Mouse (Mus musculus): ENCODE results near the gene Cd101.

The Cd101 gene

DNA sequence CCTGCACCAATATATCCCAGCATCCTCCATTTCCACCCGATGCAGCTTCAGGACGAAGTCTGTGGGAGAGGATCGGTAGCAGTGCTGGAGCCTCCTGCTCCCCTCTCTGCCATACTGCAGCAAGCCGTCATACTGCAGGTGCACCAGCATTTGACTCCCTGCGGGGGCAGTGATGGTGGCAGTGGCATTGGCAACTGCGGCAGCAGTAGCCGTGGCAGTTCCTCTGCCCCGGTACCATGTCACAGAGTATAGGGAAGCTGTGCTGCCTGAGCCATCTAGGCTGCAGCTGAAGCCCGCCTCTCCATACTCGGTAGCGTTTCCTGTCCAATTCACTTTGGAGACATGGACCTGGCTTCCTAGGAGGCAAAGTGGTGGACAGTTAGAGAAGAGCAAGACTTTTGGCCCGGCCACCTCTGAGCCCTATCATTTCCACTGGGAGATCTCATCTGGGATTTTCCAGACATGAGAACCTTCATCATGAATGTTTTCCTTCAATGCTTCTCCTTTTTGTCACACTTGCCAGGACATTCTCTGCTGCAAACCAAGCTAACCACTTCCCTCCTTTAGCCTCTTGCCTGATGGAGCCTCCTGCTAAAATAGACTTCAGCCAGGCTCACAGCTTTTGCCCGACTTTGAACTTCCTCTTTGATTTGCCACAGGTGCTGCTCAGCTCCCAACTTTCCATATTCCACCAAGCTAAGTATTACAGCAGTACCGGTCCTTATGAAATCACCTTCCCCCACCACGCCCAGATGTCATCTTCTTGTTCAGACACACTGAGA lies 25.6 kb downstream of the Cd101 start:
- DNase-seq (ENCODE audit: low spot score): no peak

DNA sequence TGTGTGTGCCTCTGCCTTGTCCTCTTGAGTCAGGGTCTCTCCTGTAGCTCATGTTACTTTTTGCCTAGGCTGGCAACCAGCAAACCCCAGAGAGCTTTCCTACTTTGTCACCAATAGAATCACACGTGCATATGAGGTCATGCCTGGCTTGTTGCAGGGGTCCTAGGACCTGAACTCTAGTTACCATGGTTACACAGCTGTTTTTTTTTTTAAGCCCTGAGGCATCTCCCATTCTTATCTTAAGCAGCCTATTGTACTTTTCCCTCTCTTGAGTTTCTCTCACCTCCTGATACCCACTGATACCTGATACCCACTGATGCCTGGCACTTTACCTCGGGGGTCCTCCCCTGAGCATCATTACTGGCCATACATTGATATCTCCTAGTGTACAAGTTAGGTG lies 29.6 kb downstream of the Cd101 start:
- DNase-seq (ENCODE audit: low spot score): no peak

DNA sequence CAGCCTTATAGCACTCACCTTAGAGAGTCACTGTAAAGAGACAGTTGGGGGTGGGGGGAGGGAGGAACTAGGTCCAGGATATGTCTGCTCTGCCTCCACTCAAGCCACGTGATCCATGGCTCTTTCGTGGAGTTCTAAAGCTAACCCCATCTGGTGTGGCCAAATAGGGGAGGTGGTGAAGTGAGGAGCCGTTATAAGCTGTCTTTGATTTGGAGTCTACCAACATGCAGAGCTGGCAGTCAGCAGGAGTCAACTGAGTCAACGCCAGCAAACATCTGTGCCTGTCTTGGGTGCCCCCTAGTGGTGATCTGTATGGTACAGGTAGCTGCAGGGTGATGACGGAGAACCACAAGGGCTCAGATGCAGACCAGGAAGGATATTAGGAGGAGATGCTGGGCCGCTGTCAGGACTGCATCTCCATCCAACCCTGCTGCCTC lies 30.4 kb downstream of the Cd101 start:
- peak; percentile 76 for DNase-seq (ENCODE audit: low spot score)

DNA sequence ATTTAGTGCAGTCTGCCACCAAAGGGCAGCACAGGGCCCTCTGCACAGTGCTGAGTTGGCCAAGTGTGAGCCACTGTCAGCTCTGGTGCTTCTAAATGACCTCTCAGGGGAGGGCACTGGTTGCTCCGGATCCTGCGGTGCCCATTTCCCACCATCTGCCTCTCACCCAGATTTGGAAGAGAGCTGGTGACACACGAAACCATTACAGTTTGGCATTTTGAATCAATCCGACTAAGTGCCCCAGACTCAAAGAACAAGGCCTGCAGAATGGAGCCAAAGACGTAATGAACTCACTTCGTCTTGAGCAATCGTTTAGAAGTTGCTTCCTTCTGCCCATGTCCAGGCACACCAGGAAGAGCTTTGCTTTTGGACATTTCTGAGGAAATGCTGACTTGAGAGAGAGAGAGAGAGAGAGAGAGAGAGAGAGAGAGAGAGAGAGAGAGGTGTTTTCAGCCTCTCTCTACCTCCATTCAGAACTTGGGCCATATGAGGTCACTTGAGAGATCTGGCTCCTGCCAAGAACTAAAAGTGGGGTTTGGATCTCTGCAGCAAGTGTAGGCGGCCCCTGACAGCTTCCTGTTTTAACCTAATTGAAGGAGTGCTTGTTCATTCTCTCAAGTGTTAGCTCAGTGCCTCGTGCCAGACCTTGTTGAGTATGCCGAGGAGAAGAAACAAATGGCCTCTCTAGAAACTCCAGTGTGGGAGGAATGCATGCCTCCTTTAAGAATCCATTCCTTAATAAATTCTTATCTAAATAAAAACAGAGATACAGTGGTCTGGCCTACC lies 31.4 kb downstream of the Cd101 start:
- DNase-seq (ENCODE audit: low spot score): no peak

DNA sequence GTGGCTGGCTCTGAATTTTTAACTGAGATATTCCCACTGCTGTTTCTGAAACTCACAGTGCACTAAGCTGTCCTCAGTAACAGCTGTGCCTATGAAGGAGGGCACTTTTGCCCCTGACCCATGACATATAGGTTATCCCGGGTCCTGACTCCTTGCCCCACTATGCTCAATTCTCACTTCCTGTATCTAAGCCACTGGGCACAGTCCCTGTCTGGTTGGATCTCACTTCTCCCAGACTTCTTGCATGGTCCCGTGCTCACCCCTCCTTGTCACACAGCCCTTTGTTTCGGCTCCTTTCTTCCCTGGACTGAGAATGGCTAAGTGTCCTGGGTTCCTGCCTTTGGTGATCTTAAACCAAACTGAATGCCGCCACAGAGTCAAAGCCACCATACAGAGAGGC lies 35.1 kb downstream of the Cd101 start:
- no peak for DNase-seq (ENCODE audit: low spot score)

DNA sequence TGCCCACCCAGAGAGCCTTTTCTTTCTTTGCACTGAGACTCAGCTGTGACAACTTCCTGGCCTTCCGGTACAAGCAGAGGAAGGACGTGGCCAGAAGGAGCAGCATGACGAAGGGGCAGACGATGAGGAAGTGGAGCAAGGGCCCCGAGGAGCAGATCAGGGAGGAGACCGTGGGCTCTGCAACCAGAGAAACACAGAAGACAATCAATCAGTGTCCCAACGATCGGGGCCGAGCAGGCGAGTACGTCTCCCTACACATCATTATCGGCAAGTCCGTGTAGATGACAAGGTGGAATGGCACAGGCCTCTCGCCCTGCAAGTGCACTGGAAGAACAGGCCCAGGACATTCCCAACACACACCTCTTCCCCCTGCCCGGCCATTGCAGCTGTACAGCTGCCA lies 35.6 kb downstream of the Cd101 start:
- DNase-seq (ENCODE audit: low spot score): no peak

DNA sequence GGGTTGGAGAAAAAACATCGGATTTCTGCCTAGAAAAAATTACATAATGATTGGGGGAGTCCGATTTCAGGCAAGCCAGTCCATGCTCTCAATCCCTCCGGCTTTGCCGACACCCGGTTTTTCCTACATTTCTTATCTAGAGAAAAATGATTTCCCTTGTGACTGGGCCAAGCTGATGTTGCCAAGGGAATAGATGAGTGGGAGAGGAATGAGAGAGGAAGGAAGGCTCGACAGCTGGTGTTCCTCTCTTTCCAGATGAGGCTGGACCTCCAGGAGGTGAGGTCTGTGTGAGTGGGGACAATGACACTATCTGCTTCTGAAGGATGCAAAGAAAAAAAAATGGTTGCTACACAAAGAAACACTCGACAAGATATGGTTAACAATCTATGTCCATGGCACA lies 36.2 kb downstream of the Cd101 start:
- DNase-seq (ENCODE audit: low spot score): no peak

DNA sequence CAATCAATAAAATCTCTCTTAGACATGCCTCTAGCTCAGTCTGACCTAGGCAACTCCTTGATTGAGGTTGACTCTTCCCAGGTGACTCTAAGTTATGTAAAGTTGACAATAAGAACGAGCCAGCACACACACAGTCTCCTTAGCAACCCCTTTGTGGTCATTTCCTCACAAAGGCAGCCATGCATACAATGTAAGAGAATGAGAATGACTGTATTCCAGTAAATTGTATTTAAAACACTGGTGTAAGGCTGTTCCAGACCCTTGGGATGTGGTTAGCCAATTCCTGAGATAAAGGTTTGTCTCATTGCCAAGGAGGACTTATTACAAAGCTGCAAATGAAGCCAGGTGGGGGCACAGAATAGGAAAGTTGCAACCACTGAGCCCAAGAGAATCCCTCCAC lies 39.1 kb downstream of the Cd101 start:
- DNase-seq (ENCODE audit: low spot score): no peak

DNA sequence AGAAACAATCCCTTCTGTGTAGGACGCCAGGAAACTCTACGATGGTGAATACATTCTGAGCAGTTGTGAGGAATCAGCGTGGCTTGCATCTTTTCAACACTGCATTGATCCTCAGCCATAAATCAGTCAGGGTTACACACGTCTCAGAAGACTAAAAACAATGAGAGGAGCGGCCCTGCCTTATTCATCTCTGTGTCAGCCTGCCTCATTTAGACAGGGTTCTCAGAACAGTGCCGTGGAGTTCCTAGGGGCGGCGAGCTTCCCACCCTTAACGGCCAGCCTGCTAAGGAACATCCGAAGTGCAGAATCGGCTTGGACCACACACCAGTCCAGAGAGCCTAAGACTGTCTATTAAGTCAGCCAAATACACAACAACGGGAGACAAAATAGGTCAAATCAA lies 39.9 kb downstream of the Cd101 start:
- DNase-seq (ENCODE audit: low spot score): no peak

DNA sequence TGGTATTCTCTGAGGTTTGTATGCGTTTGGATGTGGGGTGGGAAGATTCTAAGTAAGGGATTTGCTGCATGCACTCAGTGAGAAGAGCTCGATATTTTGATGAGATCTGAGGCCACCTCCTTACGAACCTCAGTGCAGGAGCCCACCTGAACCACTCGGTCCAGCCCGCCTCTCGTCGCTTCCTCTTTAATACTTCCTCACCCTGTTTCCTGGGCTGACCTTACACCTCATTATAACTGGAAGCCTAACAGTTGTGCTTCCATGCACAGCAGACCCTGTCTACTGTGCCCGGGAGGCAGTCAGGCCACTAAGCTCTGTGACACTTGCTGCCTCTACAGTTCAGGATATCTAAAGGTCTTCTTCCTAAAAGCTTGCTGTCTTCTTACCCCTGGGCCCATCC lies 50.1 kb downstream of the Cd101 start:
- DNase-seq (ENCODE audit: low spot score): no peak

DNA sequence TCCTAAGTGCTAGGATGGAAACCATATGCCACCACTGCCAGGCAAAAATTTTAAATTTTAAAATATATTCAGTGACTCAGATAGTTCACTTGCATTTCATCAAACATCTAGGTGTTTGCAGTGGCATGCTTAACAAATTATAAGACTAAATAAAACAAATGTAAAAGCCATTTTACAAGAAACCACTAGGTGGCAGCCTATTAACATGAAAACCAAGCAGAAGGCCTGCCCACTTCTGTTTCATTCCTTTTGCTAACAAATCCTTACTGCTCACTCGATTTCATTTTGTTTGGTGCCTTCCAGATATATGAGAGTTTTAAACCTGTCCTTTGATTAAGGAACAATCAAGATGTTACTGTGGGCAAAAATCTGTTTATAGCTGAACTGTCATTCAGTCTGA lies 55.5 kb downstream of the Cd101 start:
- no peak for DNase-seq (ENCODE audit: low spot score)

DNA sequence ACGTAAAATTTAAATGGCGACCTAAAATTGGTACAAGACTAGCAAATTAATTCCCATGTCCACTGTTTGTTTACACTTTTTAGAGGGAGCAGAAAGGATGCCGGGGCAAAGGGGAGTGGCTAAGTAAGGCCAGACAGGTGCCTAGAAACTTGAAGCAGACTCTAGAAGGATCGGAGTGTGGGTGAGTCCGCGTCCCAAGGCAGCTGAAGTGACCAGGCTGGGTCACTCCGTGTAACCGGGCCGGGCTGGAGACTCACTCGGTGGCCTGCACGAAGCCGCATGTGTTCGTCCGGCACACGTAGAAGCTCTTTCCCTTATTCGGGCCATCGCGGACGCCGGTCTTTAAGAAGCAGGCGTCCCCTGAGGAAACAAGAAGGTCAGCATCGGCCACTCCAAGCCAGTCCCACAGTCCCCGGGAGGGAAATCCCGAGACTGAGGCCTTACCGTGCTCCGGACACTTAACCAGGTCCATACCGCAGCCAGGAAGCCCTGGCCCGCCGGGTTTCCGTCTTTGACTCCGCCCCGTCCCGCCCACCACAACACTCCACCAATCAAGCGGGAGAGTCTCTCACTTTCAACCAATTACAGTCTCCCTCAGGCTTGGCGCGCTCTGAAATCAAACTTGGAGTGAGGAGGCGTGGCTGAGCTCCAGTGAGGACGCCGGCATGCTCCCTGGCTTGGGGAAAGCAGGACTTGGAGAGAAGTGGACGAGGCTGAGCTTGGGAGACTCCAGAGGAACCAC lies 60.0 kb downstream of the Cd101 start, which contains the start of gene Ttf2:
Gene Ttf2 (minus strand): TSS at position 488 of the 742 bp plus-strand sequence.
- peak; percentile 93 for DNase-seq (ENCODE audit: low spot score)

DNA sequence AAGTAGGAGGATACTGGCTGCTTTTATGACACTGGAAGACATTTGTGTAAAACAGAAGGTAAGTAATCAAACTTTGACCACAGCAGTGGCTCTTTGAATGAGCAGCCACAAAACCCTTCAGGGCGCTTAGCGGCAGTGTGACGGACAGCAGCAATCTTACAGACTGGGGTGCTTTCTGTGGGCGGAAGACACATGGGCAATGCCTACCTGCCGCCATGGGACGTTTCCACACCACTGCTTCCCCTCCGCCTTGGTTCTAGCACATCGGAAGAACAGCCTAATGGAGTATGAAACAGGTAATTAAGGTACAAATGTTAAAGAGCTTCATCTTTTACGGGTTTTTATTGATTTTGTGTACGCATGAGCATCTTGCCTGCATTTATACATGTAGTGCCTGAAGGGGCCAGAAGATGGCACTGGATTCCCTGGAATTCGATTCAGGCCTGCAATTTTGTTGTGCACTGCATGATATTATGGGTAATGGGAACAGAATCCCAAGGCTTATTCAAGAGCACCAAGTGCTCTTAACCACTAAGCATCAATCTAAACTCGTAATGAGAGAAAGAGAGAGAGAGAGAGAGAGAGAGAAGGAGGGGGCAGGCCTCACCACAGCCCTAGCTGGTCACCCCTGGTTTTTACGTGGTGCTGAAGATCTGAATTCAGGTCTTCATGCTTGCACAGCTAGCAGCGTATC lies 65.4 kb downstream of the Cd101 start:
- DNase-seq (ENCODE audit: low spot score): peak; percentile 29

DNA sequence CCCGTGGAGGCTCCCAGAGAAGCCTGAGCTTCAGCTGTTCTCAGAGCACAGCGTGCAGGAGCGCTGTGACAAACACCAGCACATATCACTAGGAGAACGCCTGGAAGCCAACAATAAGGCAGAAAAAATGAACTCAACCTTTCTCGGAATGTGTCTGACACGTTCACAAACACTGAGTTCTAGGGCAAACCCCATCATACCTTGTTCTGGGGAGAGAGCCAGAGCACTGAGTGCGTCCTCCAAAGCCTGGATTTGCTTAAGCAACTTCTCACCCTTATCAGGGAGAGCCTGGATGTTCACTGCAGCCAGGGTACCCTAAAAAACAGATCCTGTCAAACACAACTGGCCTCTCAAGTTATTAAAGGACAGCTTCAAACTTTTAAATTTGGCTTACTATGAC lies 67.9 kb downstream of the Cd101 start:
- DNase-seq (ENCODE audit: low spot score): no peak

DNA sequence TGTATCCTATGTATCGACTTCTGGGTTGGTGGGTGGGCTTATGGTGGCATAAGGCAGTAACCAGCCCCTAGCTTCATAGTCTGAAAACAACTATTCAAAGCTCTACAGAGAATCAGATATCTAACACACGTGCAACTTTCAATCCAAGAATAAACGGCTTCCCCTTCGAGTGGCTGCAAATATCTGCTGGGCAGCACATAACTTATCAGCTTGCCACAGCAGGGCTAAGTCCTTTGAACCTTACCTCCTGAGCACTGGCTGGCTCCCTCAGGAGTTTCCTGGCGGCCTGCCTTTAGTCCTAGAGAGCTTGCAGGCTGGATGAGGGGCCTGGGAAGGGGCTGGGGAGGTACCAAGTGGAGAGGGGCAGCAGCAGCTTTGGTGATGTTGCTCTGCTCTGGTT lies 68.3 kb downstream of the Cd101 start:
- no peak for DNase-seq (ENCODE audit: low spot score)

DNA sequence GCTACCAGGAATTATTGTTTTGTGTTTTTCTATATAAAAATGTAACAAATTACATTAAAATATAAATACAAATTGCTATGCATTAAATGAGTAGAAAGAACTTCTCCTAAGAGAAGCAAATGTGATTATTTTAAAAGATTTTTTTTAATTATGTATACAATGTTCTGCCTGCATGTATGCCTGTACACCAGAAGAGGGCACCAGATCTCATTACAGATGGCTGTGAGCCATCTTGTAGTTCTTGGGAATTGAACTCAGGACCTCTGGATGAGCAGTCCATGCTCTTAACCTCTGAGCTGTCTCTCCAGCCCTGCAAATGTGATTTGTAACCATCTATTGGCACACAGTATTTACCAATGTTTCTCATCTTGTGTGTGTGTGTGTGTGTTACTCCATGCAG lies 74.7 kb downstream of the Cd101 start:
- no peak for DNase-seq (ENCODE audit: low spot score)

DNA sequence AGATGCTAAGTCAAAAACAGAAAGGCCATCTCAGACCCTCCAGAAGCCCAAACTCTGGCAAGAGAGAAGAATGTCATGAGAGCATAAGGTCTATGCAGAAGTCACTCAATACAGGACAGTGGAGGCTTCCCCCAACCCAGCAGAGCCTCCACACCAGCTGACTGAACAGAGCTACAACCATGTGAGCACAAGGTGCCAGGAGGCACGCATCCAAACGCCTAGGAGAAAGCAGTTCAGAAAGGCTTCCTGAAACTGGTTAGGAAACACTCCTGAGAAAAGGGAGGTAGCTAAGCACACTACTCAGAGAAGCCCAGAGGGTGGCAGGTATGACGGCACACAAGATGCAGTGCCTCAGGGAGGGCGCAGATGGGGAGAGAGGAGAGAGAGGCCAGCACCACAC lies 77.8 kb downstream of the Cd101 start:
- DNase-seq (ENCODE audit: low spot score): no peak

DNA sequence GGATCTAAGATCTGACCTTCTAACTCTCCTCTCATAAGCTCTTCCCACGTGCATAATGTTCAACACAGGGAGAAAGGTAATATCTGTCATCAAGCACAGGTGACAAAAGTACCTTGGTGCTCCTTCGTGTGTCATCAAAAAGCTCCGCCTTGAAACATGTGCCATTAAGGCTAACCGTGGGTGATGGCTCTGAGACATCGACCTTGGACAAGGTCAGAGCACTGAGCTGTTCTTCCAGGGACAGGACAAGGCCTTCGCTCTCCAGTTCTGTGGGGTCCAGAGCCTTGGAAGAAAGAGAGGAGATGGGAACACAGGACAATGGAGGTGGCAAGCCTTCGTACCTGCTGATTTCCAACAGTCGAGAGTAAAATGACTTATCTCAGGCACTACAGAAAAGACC lies 82.1 kb downstream of the Cd101 start:
- no peak for DNase-seq (ENCODE audit: low spot score)

Measured in ovary, postnatal 14 days (tissue).